Mouse (Mus musculus): ENCODE results near the gene Mgarp. TPM values are rescaled to one million over a fixed set of nuclear protein-coding genes. Genes with fewer than 3 reads are reported as not detected.
"Not testable (repeated sequence)": the region's sequence is repeated elsewhere in the genome, so short reads cannot be mapped to it uniquely, and the experiment has no call there.

Mgarp gene
- polyA plus RNA-seq, 1 experiment from 2014 or later, result 9.5 TPM

GRCm38 (mm10) chr3:51415098-51416072, 18.8 kb upstream of the Mgarp start, which contains the start of gene Naa15:
Naa15 (plus strand) TSS chr3:51415148.
- peak within 1 kb of the TSS; percentile 96 for H3K4me3 ChIP-seq
- peak within 1 kb of the TSS; percentile 97 for H3K9ac ChIP-seq
- WGBS, result 4% methylated on average over 43 of the region's 43 CpGs
- peak within 1 kb of the TSS; percentile 68 for H3K4me2 ChIP-seq
- H3K9me3 ChIP-seq (replicated peaks), result no peaks in the 10 kb centered on the region
- peak within 1 kb of the TSS; percentile 95 for H3K27ac ChIP-seq
- H3K36me3 ChIP-seq, result no peaks in the 10 kb centered on the region
- H3K4me1 ChIP-seq (replicated peaks), result peaks cover 23% of the 10 kb centered on the region
- ATAC-seq (replicated peaks; ENCODE audit: insufficient number of reproducible peaks, insufficient read depth, low FRiP score, low read depth), result peak; percentile 86
- no peaks in the 10 kb centered on the region for H3K27me3 ChIP-seq

GRCm38 (mm10) chr3:51413276-51413675, 16.7 kb upstream of the Mgarp start:
- H3K36me3 ChIP-seq, result no peaks in the 10 kb centered on the region
- no peak overlapping the region for H3K27ac ChIP-seq
- no peaks in the 10 kb centered on the region for H3K27me3 ChIP-seq
- no peak overlapping the region for H3K4me3 ChIP-seq
- H3K4me1 ChIP-seq (replicated peaks), result peaks cover 20% of the 10 kb centered on the region
- H3K4me2 ChIP-seq, result no peak overlapping the region
- WGBS, result 72% methylated on average over 1 of the region's 1 CpGs
- no peak for ATAC-seq (replicated peaks; ENCODE audit: insufficient number of reproducible peaks, insufficient read depth, low FRiP score, low read depth)
- H3K9ac ChIP-seq, result no peak overlapping the region
- no peaks in the 10 kb centered on the region for H3K9me3 ChIP-seq (replicated peaks)

- Histone ChIP-seq H3K36me3 (no peaks in the 10 kb centered on the region), H3K4me1 (replicated peaks) (peaks cover 19% of the 10 kb centered on the region), H3K27ac (no peak overlapping the region), H3K9ac (no peak overlapping the region), H3K4me3 (no peak overlapping the region), H3K9me3 (replicated peaks) (no peaks in the 10 kb centered on the region), H3K4me2 (no peak overlapping the region), H3K27me3 (no peaks in the 10 kb centered on the region)
- 86% methylated on average over 7 of the region's 7 CpGs for WGBS
- no peak for ATAC-seq (replicated peaks; ENCODE audit: insufficient number of reproducible peaks, insufficient read depth, low FRiP score, low read depth)
These were observed 15.9 kb upstream of the Mgarp start for GRCm38 (mm10) chr3:51412457-51412856.

GRCm38 (mm10) chr3:51408561-51409183, 12.1 kb upstream of the Mgarp start, which contains the start of gene Ndufc1:
Ndufc1 (minus strand) TSS chr3:51408988.
- peaks cover 18% of the 10 kb centered on the region for H3K36me3 ChIP-seq
- peak within 1 kb of the TSS; percentile 67 for H3K4me2 ChIP-seq
- peak within 1 kb of the TSS; percentile 89 for H3K9ac ChIP-seq
- H3K27me3 ChIP-seq, result no peaks in the 10 kb centered on the region
- ATAC-seq (replicated peaks; ENCODE audit: insufficient number of reproducible peaks, insufficient read depth, low FRiP score, low read depth), result peak; percentile 87
- H3K27ac ChIP-seq, result peak within 1 kb of the TSS; percentile 99
- H3K9me3 ChIP-seq (replicated peaks), result no peaks in the 10 kb centered on the region
- H3K4me1 ChIP-seq (replicated peaks), result peaks cover 16% of the 10 kb centered on the region
- WGBS, result under 1% methylated on average over 40 of the region's 40 CpGs
- H3K4me3 ChIP-seq, result peak within 1 kb of the TSS; percentile 92

GRCm38 (mm10) chr3:51407870-51408560, 11.5 kb upstream of the Mgarp start:
- Histone ChIP-seq H3K9ac (peak overlapping the region; percentile 89), H3K4me1 (replicated peaks) (peaks cover 16% of the 10 kb centered on the region), H3K9me3 (replicated peaks) (no peaks in the 10 kb centered on the region), H3K36me3 (peaks cover 25% of the 10 kb centered on the region), H3K27ac (peak overlapping the region; percentile 99), H3K4me2 (peak overlapping the region; percentile 67), H3K4me3 (peak overlapping the region; percentile 92), H3K27me3 (no peaks in the 10 kb centered on the region)
- ATAC-seq (replicated peaks; ENCODE audit: insufficient number of reproducible peaks, insufficient read depth, low FRiP score, low read depth), result peak; percentile 28; the same call in 1 of the 2 replicates
- 17% methylated on average over 20 of the region's 20 CpGs for WGBS

- Histone ChIP-seq H3K4me1 (replicated peaks) (peaks cover 16% of the 10 kb centered on the region), H3K9ac (no peak overlapping the region), H3K36me3 (peaks cover 30% of the 10 kb centered on the region), H3K4me2 (no peak overlapping the region), H3K9me3 (replicated peaks) (no peaks in the 10 kb centered on the region), H3K27me3 (peaks cover 2% of the 10 kb centered on the region; the same call in 1 of the 2 replicates), H3K27ac (no peak overlapping the region), H3K4me3 (no peak overlapping the region)
- no peak for ATAC-seq (replicated peaks; ENCODE audit: insufficient number of reproducible peaks, insufficient read depth, low FRiP score, low read depth)
- 91% methylated on average over 12 of the region's 12 CpGs for WGBS
These were observed 6.1 kb upstream of the Mgarp start for GRCm38 (mm10) chr3:51402628-51403027.

- H3K4me1 ChIP-seq (replicated peaks), result peaks cover 13% of the 10 kb centered on the region
- H3K27me3 ChIP-seq; ATAC-seq (replicated peaks; ENCODE audit: insufficient number of reproducible peaks, insufficient read depth, low FRiP score, low read depth); H3K27ac ChIP-seq; H3K9me3 ChIP-seq (replicated peaks); H3K4me3 ChIP-seq; H3K9ac ChIP-seq; H3K4me2 ChIP-seq: not testable (repeated sequence)
- WGBS, result 69% methylated on average over 4 of the region's 4 CpGs
- peaks cover 29% of the 10 kb centered on the region for H3K36me3 ChIP-seq
These were observed 5.5 kb upstream of the Mgarp start for GRCm38 (mm10) chr3:51402054-51402453.

- Histone ChIP-seq H3K27ac (no peak overlapping the region), H3K4me2 (no peak overlapping the region), H3K27me3 (peaks cover 11% of the 10 kb centered on the region; the same call in 1 of the 2 replicates), H3K9me3 (replicated peaks) (no peaks in the 10 kb centered on the region), H3K4me3 (no peak overlapping the region), H3K4me1 (replicated peaks) (peaks cover 13% of the 10 kb centered on the region), H3K9ac (no peak overlapping the region), H3K36me3 (peaks cover 17% of the 10 kb centered on the region)
- no peak for ATAC-seq (replicated peaks; ENCODE audit: insufficient number of reproducible peaks, insufficient read depth, low FRiP score, low read depth)
- 72% methylated on average over 10 of the region's 10 CpGs for WGBS
These were observed 4.1 kb upstream of the Mgarp start for GRCm38 (mm10) chr3:51400682-51401081.

GRCm38 (mm10) chr3:51399531-51399930, 3.0 kb upstream of the Mgarp start:
- peaks cover 14% of the 10 kb centered on the region; the same call in 1 of the 2 replicates for H3K27me3 ChIP-seq
- peaks cover 13% of the 10 kb centered on the region for H3K4me1 ChIP-seq (replicated peaks)

GRCm38 (mm10) chr3:51398667-51399066, 2.1 kb upstream of the Mgarp start:
- Histone ChIP-seq H3K4me1 (replicated peaks) (peaks cover 13% of the 10 kb centered on the region), H3K27me3 (peaks cover 14% of the 10 kb centered on the region; the same call in 1 of the 2 replicates), H3K36me3 (peaks cover 11% of the 10 kb centered on the region), H3K4me3 (no peak overlapping the region), H3K27ac (no peak overlapping the region), H3K9me3 (replicated peaks) (no peaks in the 10 kb centered on the region), H3K4me2 (no peak overlapping the region), H3K9ac (no peak overlapping the region)
- 21% methylated on average over 3 of the region's 3 CpGs for WGBS
- no peak for ATAC-seq (replicated peaks; ENCODE audit: insufficient number of reproducible peaks, insufficient read depth, low FRiP score, low read depth)

More at GRCm38 (mm10) chr3:51399531-51399930, 3.0 kb upstream of the Mgarp start:
- Histone ChIP-seq H3K9ac (no peak overlapping the region), H3K27ac (no peak overlapping the region), H3K4me3 (no peak overlapping the region), H3K4me2 (no peak overlapping the region), H3K36me3 (peaks cover 15% of the 10 kb centered on the region), H3K9me3 (replicated peaks) (no peaks in the 10 kb centered on the region)
- WGBS, result 39% methylated on average over 4 of the region's 4 CpGs
- ATAC-seq (replicated peaks; ENCODE audit: insufficient number of reproducible peaks, insufficient read depth, low FRiP score, low read depth), result no peak
